Mouse (Mus musculus): ENCODE data around the gene Gm2696.

GRCm38 (mm10) chr10:77797677-77798076 lies 16.8 kb upstream of the Gm2696 start:
- no peak for TF ChIP-seq CTCF (IDR thresholded peaks at IDR 0.05; ENCODE audit: extremely low read depth, insufficient read depth, low read length)
- TF ChIP-seq POLR2A (IDR thresholded peaks at IDR 0.05; ENCODE audit: extremely low read depth, insufficient read depth, low read length): no peak
